Mouse (Mus musculus): ENCODE measurements around the gene Ccser1. TPM values are rescaled to one million over a fixed set of nuclear protein-coding genes. Genes with fewer than 3 reads are reported as not detected.
A peak's percentile ranks its signal among the peaks of the same experiment; 100 is the strongest.

Gene Ccser1
- polyA plus RNA-seq, 1 experiment from 2014 or later, result 6.9 TPM

- Histone ChIP-seq H3K4me3 (ENCODE audit: low read depth, low read length) (no peak overlapping the region), H3K36me3 (ENCODE audit: control insufficient read depth, insufficient read depth, low read length) (no peaks in the 10 kb centered on the region), H3K4me2 (replicated peaks; ENCODE audit: low read depth) (no peak overlapping the region), H3K27ac (replicated peaks) (no peak overlapping the region), H3K9me3 (ENCODE audit: control insufficient read depth, low read length) (no peaks in the 10 kb centered on the region), H3K9ac (ENCODE audit: low read length) (no peak overlapping the region), H3K4me1 (replicated peaks; ENCODE audit: control insufficient read depth, insufficient read depth) (no peaks in the 10 kb centered on the region), H3K27me3 (ENCODE audit: control insufficient read depth, insufficient read depth, low read length) (no peaks in the 10 kb centered on the region)
- 86% methylated on average over 18 of the region's 18 CpGs for WGBS
- no peak for DNase-seq (ENCODE audit: low spot score)
- ATAC-seq (ENCODE audit: low FRiP score, low TSS enrichment), result no peak
- TF ChIP-seq CTCF (IDR thresholded peaks at IDR 0.05; ENCODE audit: low read depth), result peak; percentile 39
- no peak for TF ChIP-seq EP300 (optimal IDR thresholded peaks at IDR 0.05)
These were observed 131.4 kb downstream of the Ccser1 start for GRCm38 (mm10) chr6:61311324-61312091.

- WGBS, result 25% methylated on average over 6 of the region's 6 CpGs
- Histone ChIP-seq H3K9ac (ENCODE audit: low read length) (no peak overlapping the region), H3K27ac (replicated peaks) (no peak overlapping the region), H3K4me2 (replicated peaks; ENCODE audit: low read depth) (no peak overlapping the region), H3K4me1 (replicated peaks; ENCODE audit: control insufficient read depth, insufficient read depth) (no peaks in the 10 kb centered on the region), H3K27me3 (ENCODE audit: control insufficient read depth, insufficient read depth, low read length) (no peaks in the 10 kb centered on the region), H3K36me3 (ENCODE audit: control insufficient read depth, insufficient read depth, low read length) (no peaks in the 10 kb centered on the region), H3K4me3 (ENCODE audit: low read depth, low read length) (no peak overlapping the region), H3K9me3 (ENCODE audit: control insufficient read depth, low read length) (no peaks in the 10 kb centered on the region)
- TF ChIP-seq EP300 (optimal IDR thresholded peaks at IDR 0.05), result no peak
- peak; percentile 92 for TF ChIP-seq CTCF (IDR thresholded peaks at IDR 0.05; ENCODE audit: low read depth)
- DNase-seq (ENCODE audit: low spot score) (peak; percentile 36), ATAC-seq (ENCODE audit: low FRiP score, low TSS enrichment) (no peak)
These were observed 135.9 kb downstream of the Ccser1 start for GRCm38 (mm10) chr6:61315884-61316601.

- Histone ChIP-seq H3K4me1 (replicated peaks; ENCODE audit: control insufficient read depth, insufficient read depth) (no peaks in the 10 kb centered on the region), H3K27ac (replicated peaks) (no peak overlapping the region), H3K36me3 (ENCODE audit: control insufficient read depth, insufficient read depth, low read length) (no peaks in the 10 kb centered on the region), H3K9ac (ENCODE audit: low read length) (no peak overlapping the region), H3K9me3 (ENCODE audit: control insufficient read depth, low read length) (no peaks in the 10 kb centered on the region), H3K4me3 (ENCODE audit: low read depth, low read length) (no peak overlapping the region), H3K4me2 (replicated peaks; ENCODE audit: low read depth) (no peak overlapping the region), H3K27me3 (ENCODE audit: control insufficient read depth, insufficient read depth, low read length) (no peaks in the 10 kb centered on the region)
- DNase-seq (ENCODE audit: low spot score), result no peak
- no peak for ATAC-seq (ENCODE audit: low FRiP score, low TSS enrichment)
- 55% methylated on average over 4 of the region's 4 CpGs for WGBS
- TF ChIP-seq EP300 (optimal IDR thresholded peaks at IDR 0.05), result no peak
- TF ChIP-seq CTCF (IDR thresholded peaks at IDR 0.05; ENCODE audit: low read depth), result no peak
These were observed 140.7 kb downstream of the Ccser1 start for GRCm38 (mm10) chr6:61320842-61321241.

GRCm38 (mm10) chr6:61322328-61322727 lies 142.2 kb downstream of the Ccser1 start:
- H3K9ac ChIP-seq (ENCODE audit: low read length), result no peak overlapping the region
- TF ChIP-seq CTCF (IDR thresholded peaks at IDR 0.05; ENCODE audit: low read depth) (no peak), EP300 (optimal IDR thresholded peaks at IDR 0.05) (no peak)
- no peaks in the 10 kb centered on the region for H3K4me1 ChIP-seq (replicated peaks; ENCODE audit: control insufficient read depth, insufficient read depth)
- WGBS, result 65% methylated on average over 6 of the region's 6 CpGs
- H3K4me2 ChIP-seq (replicated peaks; ENCODE audit: low read depth), result no peak overlapping the region
- DNase-seq (ENCODE audit: low spot score) (no peak), ATAC-seq (ENCODE audit: low FRiP score, low TSS enrichment) (no peak)
- no peaks in the 10 kb centered on the region for H3K27me3 ChIP-seq (ENCODE audit: control insufficient read depth, insufficient read depth, low read length)
- no peaks in the 10 kb centered on the region for H3K36me3 ChIP-seq (ENCODE audit: control insufficient read depth, insufficient read depth, low read length)
- H3K9me3 ChIP-seq (ENCODE audit: control insufficient read depth, low read length), result no peaks in the 10 kb centered on the region
- no peak overlapping the region for H3K4me3 ChIP-seq (ENCODE audit: low read depth, low read length)
- H3K27ac ChIP-seq (replicated peaks), result no peak overlapping the region

GRCm38 (mm10) chr6:61326131-61326530 lies 146.0 kb downstream of the Ccser1 start:
- Histone ChIP-seq H3K27me3 (ENCODE audit: control insufficient read depth, insufficient read depth, low read length) (no peaks in the 10 kb centered on the region), H3K4me1 (replicated peaks; ENCODE audit: control insufficient read depth, insufficient read depth) (no peaks in the 10 kb centered on the region), H3K36me3 (ENCODE audit: control insufficient read depth, insufficient read depth, low read length) (no peaks in the 10 kb centered on the region), H3K9me3 (ENCODE audit: control insufficient read depth, low read length) (no peaks in the 10 kb centered on the region), H3K9ac (ENCODE audit: low read length) (no peak overlapping the region), H3K4me3 (ENCODE audit: low read depth, low read length) (no peak overlapping the region), H3K27ac (replicated peaks) (no peak overlapping the region), H3K4me2 (replicated peaks; ENCODE audit: low read depth) (no peak overlapping the region)
- 54% methylated on average over 2 of the region's 2 CpGs for WGBS
- DNase-seq (ENCODE audit: low spot score), result no peak
- no peak for TF ChIP-seq EP300 (optimal IDR thresholded peaks at IDR 0.05)
- no peak for TF ChIP-seq CTCF (IDR thresholded peaks at IDR 0.05; ENCODE audit: low read depth)
- no peak for ATAC-seq (ENCODE audit: low FRiP score, low TSS enrichment)

GRCm38 (mm10) chr6:61328981-61329380 lies 148.9 kb downstream of the Ccser1 start:
- no peaks in the 10 kb centered on the region for H3K36me3 ChIP-seq (ENCODE audit: control insufficient read depth, insufficient read depth, low read length)
- H3K4me3 ChIP-seq (ENCODE audit: low read depth, low read length), result no peak overlapping the region
- H3K4me1 ChIP-seq (replicated peaks; ENCODE audit: control insufficient read depth, insufficient read depth), result no peaks in the 10 kb centered on the region
- no peaks in the 10 kb centered on the region for H3K27me3 ChIP-seq (ENCODE audit: control insufficient read depth, insufficient read depth, low read length)
- no peak overlapping the region for H3K9ac ChIP-seq (ENCODE audit: low read length)
- DNase-seq (ENCODE audit: low spot score) (no peak), ATAC-seq (ENCODE audit: low FRiP score, low TSS enrichment) (no peak)
- no peaks in the 10 kb centered on the region for H3K9me3 ChIP-seq (ENCODE audit: control insufficient read depth, low read length)
- TF ChIP-seq CTCF (IDR thresholded peaks at IDR 0.05; ENCODE audit: low read depth) (no peak), EP300 (optimal IDR thresholded peaks at IDR 0.05) (no peak)
- H3K4me2 ChIP-seq (replicated peaks; ENCODE audit: low read depth), result no peak overlapping the region
- no peak overlapping the region for H3K27ac ChIP-seq (replicated peaks)

Data from stomach, postnatal 0 days (tissue).